Comparison of ENCODE assay signal across 16 mouse cellular contexts in genomic region chr10:116746281-116747011, GRCm38 (mm10).
A peak's percentile ranks its signal among the peaks of the same experiment; 100 is the strongest.
DNase-seq lines count a peak whose midpoint lies in the region; ATAC-seq lines count a peak whose summit lies in the region.
"Had no signal": no experiment of that assay in that cellular context is flagged by ENCODE, and none has a peak within 500 bp of the region (broad histone marks: within the 10 kb centered on the region; RNA-seq: fewer than 3 reads in every experiment).

No protein-coding gene starts in this region.

- DNase-seq in liver, embryonic 11.5 days (ENCODE audit: low spot score) = no peak
- DNase-seq in kidney, adult 11 months = peak; percentile 90
- DNase-seq in kidney, postnatal 25 days = peak; percentile 69 to 92
- DNase-seq in thymus, postnatal 10 days (ENCODE audit: low spot score in 2 of 2) = peak; percentile 19 to 21
- DNase-seq in heart, adult 9 months (ENCODE audit: low spot score in 2 of 2) = no peak
- DNase-seq in adrenal gland, postnatal 10 days = no peak
- DNase-seq in forebrain, embryonic 14.5 days (ENCODE audit: low spot score) = no peak
- DNase-seq: cerebellum, adult 9-11 months; gastrocnemius, postnatal 10 days; liver, embryonic 13.5 days; right cerebral cortex, postnatal 4 days had no signal

- no peaks in the 10 kb centered on the region for H3K4me1 ChIP-seq in liver, embryonic 16.5 days (ENCODE audit: control insufficient read depth, low read depth, low read length)
- no peaks in the 10 kb centered on the region for H3K4me1 ChIP-seq in liver, embryonic 11.5 days (replicated peaks; ENCODE audit: control insufficient read depth, insufficient read depth, low read length)
- no peaks in the 10 kb centered on the region for H3K4me1 ChIP-seq in forebrain, embryonic 14.5 days (ENCODE audit: control insufficient read depth, insufficient read depth, low read length)
- H3K4me1 ChIP-seq: hindbrain, embryonic 13.5 days; liver, embryonic 13.5 days; midbrain, embryonic 13.5 days had no signal

- no peaks in the 10 kb centered on the region for H3K27me3 ChIP-seq in liver, embryonic 16.5 days (ENCODE audit: control insufficient read depth, insufficient read depth, low read depth, low read length)
- H3K27me3 ChIP-seq in liver, embryonic 11.5 days (replicated peaks; ENCODE audit: control insufficient read depth, insufficient read depth, low read length) = no peaks in the 10 kb centered on the region
- H3K27me3 ChIP-seq in forebrain, embryonic 14.5 days (replicated peaks; ENCODE audit: control insufficient read depth, insufficient read depth, low read length) = no peaks in the 10 kb centered on the region
- H3K27me3 ChIP-seq: embryonic facial prominence, embryonic 12.5 days; hindbrain, embryonic 13.5 days; liver, embryonic 13.5 days; midbrain, embryonic 13.5 days had no signal

- H3K4me2 ChIP-seq in liver, embryonic 16.5 days (ENCODE audit: low read depth, low read length) = no peak overlapping the region
- no peak overlapping the region for H3K4me2 ChIP-seq in liver, embryonic 11.5 days
- H3K4me2 ChIP-seq in forebrain, embryonic 14.5 days (ENCODE audit: low read length) = no peak overlapping the region
- H3K4me2 ChIP-seq: embryonic facial prominence, embryonic 12.5 days; hindbrain, embryonic 13.5 days; liver, embryonic 13.5 days; midbrain, embryonic 13.5 days had no signal

- H3K36me3 ChIP-seq in liver, embryonic 16.5 days (ENCODE audit: control insufficient read depth, insufficient read depth) = no peaks in the 10 kb centered on the region
- no peaks in the 10 kb centered on the region for H3K36me3 ChIP-seq in liver, embryonic 11.5 days (ENCODE audit: control insufficient read depth, insufficient read depth, low read length)
- H3K36me3 ChIP-seq in forebrain, embryonic 14.5 days (ENCODE audit: control insufficient read depth, insufficient read depth, low read length) = no peaks in the 10 kb centered on the region
- H3K36me3 ChIP-seq: embryonic facial prominence, embryonic 12.5 days; forebrain, embryonic 10.5 days; hindbrain, embryonic 13.5 days; liver, embryonic 13.5 days; midbrain, embryonic 13.5 days had no signal

- H3K4me3 ChIP-seq in liver, embryonic 16.5 days (ENCODE audit: low read depth, low read length) = no peak overlapping the region
- H3K4me3 ChIP-seq in liver, embryonic 11.5 days (ENCODE audit: low read depth, low read length) = no peak overlapping the region
- H3K4me3 ChIP-seq in forebrain, embryonic 14.5 days (ENCODE audit: low read depth, low read length) = no peak overlapping the region
- H3K4me3 ChIP-seq: embryonic facial prominence, embryonic 12.5 days; forebrain, embryonic 10.5 days; hindbrain, embryonic 13.5 days; liver, embryonic 13.5 days; midbrain, embryonic 13.5 days had no signal

- no peak overlapping the region for H3K9ac ChIP-seq in liver, embryonic 16.5 days (ENCODE audit: low read depth, low read length)
- no peak overlapping the region for H3K9ac ChIP-seq in liver, embryonic 11.5 days (ENCODE audit: low read depth, low read length)
- H3K9ac ChIP-seq in forebrain, embryonic 14.5 days (ENCODE audit: low read length) = no peak overlapping the region
- H3K9ac ChIP-seq: embryonic facial prominence, embryonic 12.5 days; hindbrain, embryonic 13.5 days; liver, embryonic 13.5 days; midbrain, embryonic 13.5 days had no signal

- peak; percentile 30; the same call in 1 of the 2 replicates for ATAC-seq in liver, embryonic 16.5 days (ENCODE audit: low read depth)
- no peak for ATAC-seq in liver, embryonic 11.5 days (replicated peaks; ENCODE audit: low FRiP score)
- no peak for ATAC-seq in forebrain, embryonic 14.5 days
- ATAC-seq: midbrain, embryonic 13.5 days had no signal

- WGBS in liver, embryonic 16.5 days (ENCODE audit: insufficient replicate concordance) = 60% methylated on average over 10 of the region's 10 CpGs
- 72% methylated on average over 10 of the region's 10 CpGs for WGBS in liver, embryonic 11.5 days
- 80% methylated on average over 10 of the region's 10 CpGs for WGBS in forebrain, embryonic 14.5 days

- no peaks in the 10 kb centered on the region for H3K9me3 ChIP-seq in liver, embryonic 16.5 days (replicated peaks; ENCODE audit: control insufficient read depth, low read length)
- no peaks in the 10 kb centered on the region for H3K9me3 ChIP-seq in liver, embryonic 11.5 days (ENCODE audit: control insufficient read depth, low read length)
- H3K9me3 ChIP-seq in forebrain, embryonic 14.5 days (replicated peaks; ENCODE audit: control insufficient read depth, low read length) = no peaks in the 10 kb centered on the region
- H3K9me3 ChIP-seq: embryonic facial prominence, embryonic 12.5 days; forebrain, embryonic 10.5 days; hindbrain, embryonic 13.5 days; liver, embryonic 13.5 days; midbrain, embryonic 13.5 days had no signal

- H3K27ac ChIP-seq in liver, embryonic 16.5 days (ENCODE audit: low read length) = no peak overlapping the region
- no peak overlapping the region for H3K27ac ChIP-seq in liver, embryonic 11.5 days (ENCODE audit: low read depth, low read length)
- H3K27ac ChIP-seq in forebrain, embryonic 14.5 days (ENCODE audit: low read depth, low read length) = no peak overlapping the region
- H3K27ac ChIP-seq: embryonic facial prominence, embryonic 12.5 days; forebrain, embryonic 10.5 days; hindbrain, embryonic 13.5 days; liver, embryonic 13.5 days; midbrain, embryonic 13.5 days had no signal

Comparison
In these comparisons a context has a peak if more than half of its experiments do, and no peak if none do; other contexts are left out.
1. DNase-seq: peak in kidney, adult 11 months (single experiment), kidney, postnatal 25 days (2 of 2) and thymus, postnatal 10 days (2 of 2); none in liver, embryonic 11.5 days (single experiment), heart, adult 9 months (0 of 2), adrenal gland, postnatal 10 days (single experiment) and forebrain, embryonic 14.5 days (single experiment).